Mouse (Mus musculus) monocyte, adult 5-6 weeks (primary cell): ENCODE measurements at regions not wholly inside any gene's neighbourhood (a gene's known extent, or its start where the extent isn't known, plus 50 kb on each side); places are given as distances from the start of the nearest gene placed in this dataset.
A peak's percentile ranks its signal among the peaks of the same experiment; 100 is the strongest.
"Not testable (repeated sequence)": the region's sequence is repeated elsewhere in the genome, so short reads cannot be mapped to it uniquely, and the experiment has no call there.

Source experiments
- ATAC-seq: fragments of 153-309, 156-312 bp; replicated peaks from 2 replicates; pipeline ENCODE4 v1.8.0; 2017; ENCODE audit warnings: mild to moderate bottlenecking; ENCODE audit not compliant: low TSS enrichment, insufficient number of reproducible peaks, severe bottlenecking, poor library complexity, low FRiP score

DNA sequence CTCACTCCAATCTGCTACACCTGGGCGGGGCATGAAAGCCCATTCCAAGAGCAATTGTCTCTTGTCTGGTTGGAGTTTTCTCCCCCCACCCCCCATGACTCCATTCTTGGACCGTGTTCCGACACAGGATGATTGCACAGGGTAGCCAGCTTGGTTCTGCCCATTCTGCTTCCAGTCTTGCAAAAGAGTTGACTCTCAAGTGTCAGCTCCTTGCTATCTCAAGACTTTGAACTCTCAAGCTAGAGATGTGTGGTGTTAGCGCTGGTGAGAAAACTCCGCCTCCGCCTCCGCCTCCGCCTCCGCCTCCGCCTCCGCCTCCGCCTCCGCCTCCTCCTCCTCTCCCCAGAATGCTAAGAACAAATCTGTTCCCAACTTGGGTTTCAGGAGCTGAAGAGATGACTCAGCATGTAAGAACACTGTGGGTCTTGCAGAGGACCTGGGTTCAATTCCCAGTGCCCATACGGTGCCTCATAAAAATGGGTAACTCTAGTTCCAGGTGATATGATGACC, 135.1 kb downstream of the Bcat1 start:
- ATAC-seq, result no peak

GRCm38 (mm10) chr6:144938613-144939236, 137.3 kb downstream of the Bcat1 start:
- no peak for ATAC-seq

- no peak for ATAC-seq
Measured at GRCm38 (mm10) chr6:144937211-144937610, 138.8 kb downstream of the Bcat1 start.

DNA sequence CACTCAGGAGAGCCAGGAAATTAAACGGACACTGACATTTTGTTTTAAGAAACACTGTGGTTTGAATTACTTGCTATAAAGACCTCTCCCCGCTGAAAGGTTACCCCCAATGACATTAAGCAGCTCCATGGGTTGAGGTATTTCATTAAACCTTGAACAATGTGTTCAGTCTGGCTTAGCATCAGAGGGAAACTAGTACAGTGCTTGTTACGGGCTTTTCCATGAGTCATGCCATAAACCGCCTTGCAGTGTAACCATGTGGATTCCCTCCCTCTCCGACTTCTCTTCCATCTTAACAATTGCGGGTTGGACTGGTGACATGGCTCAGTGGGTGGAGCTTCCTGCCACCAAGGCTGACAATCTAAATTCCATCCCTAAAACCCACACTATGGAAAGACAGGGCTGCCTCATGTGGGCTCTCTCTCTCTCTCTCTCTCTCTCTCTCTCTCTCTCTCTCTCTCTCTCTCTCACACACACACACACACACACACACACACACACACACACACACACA, 142.2 kb downstream of the Bcat1 start:
- no peak for ATAC-seq

- ATAC-seq, result no peak
Measured at GRCm38 (mm10) chr6:144932402-144932801, 143.6 kb downstream of the Bcat1 start.

- no peak for ATAC-seq
Measured at GRCm38 (mm10) chr6:144929959-144930358, 146.0 kb downstream of the Bcat1 start.

DNA sequence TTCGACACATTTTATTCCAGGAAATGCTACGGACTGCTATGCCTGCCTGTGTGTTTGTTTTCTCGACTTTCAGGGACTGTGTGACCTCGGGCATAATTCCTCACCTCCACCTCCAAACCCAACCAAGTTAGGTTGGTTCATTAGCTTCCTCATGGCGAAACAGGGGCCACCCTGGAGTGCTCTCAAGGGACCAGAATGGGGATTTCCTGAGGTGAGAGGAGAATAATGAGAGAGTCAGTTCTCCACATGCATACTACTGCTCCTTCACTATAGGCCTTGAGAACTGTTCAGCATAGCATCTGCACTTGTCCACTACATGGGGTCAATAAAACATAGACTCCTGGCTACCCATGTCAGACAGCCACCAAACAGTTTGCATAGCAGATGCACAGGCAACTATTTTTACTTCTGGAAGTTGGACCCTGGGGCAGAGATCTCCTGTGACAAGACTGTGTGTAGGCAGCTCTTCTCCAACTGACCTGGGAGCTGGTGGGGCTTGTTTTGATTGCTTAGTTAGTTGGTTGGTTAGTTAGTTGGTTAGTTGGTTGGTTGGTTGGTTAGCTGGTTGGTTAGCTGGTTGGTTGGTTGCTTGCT, 146.6 kb downstream of the Bcat1 start:
- ATAC-seq, result no peak

- no peak for ATAC-seq
Measured at GRCm38 (mm10) chr6:144927599-144927998, 145.8 kb upstream of the Sox5 start.

- 0 out of 2 replicates have a peak, but pooled peaks have one; percentile 21 for ATAC-seq
Measured at GRCm38 (mm10) chr6:144922762-144923161, 141.0 kb upstream of the Sox5 start.

GRCm38 (mm10) chr6:144919750-144920149, 138.0 kb upstream of the Sox5 start:
- ATAC-seq, result peak; percentile 38; the same call in 1 of the 2 replicates

- ATAC-seq, result peak; percentile 87
Measured at GRCm38 (mm10) chr6:144917128-144917527, 135.4 kb upstream of the Sox5 start.

- no peak for ATAC-seq
Measured at GRCm38 (mm10) chr6:144911781-144912180, 130.0 kb upstream of the Sox5 start.

- ATAC-seq, result 0 out of 2 replicates have a peak, but pooled peaks have one; percentile 13
Measured at GRCm38 (mm10) chr6:144910392-144910791, 128.6 kb upstream of the Sox5 start.

GRCm38 (mm10) chr6:144908646-144909045, 126.9 kb upstream of the Sox5 start:
- ATAC-seq, result no peak

- ATAC-seq, result no peak
Measured at GRCm38 (mm10) chr6:144903156-144903555, 121.4 kb upstream of the Sox5 start.

DNA sequence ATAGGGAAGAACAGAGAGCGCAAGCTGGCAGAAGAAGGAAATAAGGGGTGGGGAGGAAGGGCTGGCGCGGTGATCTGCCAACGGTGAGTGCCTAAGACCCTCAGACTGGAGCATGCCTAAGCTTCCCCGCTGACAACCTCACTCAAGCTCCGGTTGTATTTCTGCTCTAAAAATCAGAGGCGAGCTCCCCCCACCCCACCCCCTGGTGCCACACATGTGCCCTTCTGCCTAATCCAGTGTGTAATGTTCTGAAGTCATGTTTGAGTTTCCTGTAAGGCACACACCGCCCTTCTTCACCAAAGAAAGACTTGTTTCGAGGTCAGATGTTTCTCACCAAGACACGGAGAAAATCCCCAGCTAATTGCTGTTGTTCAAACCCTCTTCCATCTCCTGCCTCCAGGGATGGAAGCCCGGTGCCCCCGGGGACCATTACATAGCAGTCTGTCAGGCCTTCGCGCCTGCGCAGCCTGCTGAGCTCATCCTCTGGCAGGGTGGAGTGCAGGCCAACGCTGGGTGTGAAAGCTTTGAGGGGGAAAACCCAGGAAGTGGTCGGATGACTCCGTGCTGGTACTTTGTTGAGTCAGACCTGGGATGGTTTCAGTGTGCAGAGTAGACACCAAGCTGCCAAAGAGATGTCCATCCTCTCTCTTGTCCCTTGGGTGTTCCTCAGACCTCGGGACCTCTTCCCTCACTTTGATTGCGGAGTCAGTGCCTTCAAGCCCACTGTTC, 120.7 kb upstream of the Sox5 start:
- peak; percentile 91 for ATAC-seq

GRCm38 (mm10) chr6:144901825-144902224, 120.0 kb upstream of the Sox5 start:
- peak; percentile 56 for ATAC-seq

GRCm38 (mm10) chr6:144900858-144901257, 119.1 kb upstream of the Sox5 start:
- not testable (repeated sequence) for ATAC-seq

- no peak for ATAC-seq
Measured at GRCm38 (mm10) chr6:144897526-144897925, 115.7 kb upstream of the Sox5 start.
